Mouse (Mus musculus): ENCODE measurements around the gene Cenpm. TPM values are rescaled to one million over a fixed set of nuclear protein-coding genes. Genes with fewer than 3 reads are reported as not detected.

Gene Cenpm
- total RNA-seq (2021) = 1 to 10 TPM; 6.6 to 7.8 TPM

DNA sequence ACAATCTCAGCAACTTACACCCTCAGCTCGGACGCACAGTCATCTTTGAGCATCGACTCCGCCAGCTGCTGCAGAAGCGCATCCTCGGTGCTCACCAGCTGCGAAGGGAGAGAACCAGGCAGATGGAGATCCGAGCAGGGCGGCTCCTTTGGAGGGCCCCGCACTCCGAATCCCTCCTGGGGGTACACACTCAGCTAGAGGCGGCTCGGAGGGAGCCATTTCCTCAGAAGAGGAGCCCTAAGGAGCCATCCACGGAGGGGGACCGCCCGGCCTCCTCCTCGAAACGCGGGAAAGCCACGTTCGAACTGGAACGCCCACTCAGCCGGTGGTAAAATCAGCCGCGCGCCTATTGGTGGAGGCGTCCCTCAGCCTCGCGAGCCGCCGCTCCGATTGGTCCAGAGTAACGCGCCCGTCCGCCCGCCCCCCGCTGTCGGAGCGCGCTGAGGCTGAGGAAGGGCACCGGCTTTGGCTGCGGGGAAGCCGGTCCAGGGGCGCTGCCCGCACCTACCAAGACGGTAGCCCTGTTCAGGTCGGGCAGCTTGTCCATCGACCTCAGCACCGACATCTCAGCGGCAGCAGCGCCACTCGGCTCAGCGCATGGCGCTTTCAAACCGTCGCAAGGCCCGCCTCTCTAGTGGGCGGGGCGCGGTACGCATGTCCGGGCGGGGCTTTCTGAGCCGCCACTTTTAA lies at the start of gene Cenpm:
TSS of gene Cenpm (minus strand) at position 634 of the 690 bp plus-strand sequence.
- intact Hi-C loops (cut with DNase I) = no loop called here
- DNase-seq = peak; percentile 96

- intact Hi-C loops (cut with DNase I) = no loop called here
- peak in 1 of 2 experiments; percentile 37 for DNase-seq
These were observed 49.5 kb upstream of the Cenpm start for GRCm38 (mm10) chr15:82294059-82294458.

DNA sequence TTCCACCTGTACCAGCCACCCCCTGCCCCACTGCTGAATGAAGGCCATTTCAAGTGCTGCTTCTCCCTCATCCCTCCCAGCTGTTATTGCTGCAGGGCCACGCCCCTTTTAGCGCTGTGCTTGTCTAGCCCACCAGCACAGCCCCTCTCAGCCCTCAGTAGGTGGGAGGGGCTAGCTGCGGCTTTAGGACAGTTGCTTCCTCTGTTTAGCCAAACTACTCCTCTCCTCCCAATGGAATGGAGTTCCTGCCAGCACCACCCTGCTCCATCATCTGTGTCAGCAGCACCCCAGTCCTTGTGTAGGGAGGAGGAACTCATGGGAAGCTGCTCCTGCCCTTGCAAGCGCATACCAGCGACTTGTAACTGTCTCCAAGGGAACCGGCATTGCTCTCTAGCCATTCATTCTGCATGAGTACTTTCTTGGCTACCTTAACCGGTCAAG lies 48.7 kb upstream of the Cenpm start:
- intact Hi-C loops (cut with DNase I) = no loop called here
- no peak for DNase-seq

- DNase-seq = no peak
- intact Hi-C loops (cut with DNase I) = no loop called here
These were observed 48.3 kb upstream of the Cenpm start for GRCm38 (mm10) chr15:82292851-82293250.

GRCm38 (mm10) chr15:82290252-82290651 lies 45.7 kb upstream of the Cenpm start:
- intact Hi-C loops (cut with DNase I) = no loop called here
- no peak for DNase-seq

- DNase-seq = no peak
- intact Hi-C loops (cut with DNase I) = no loop called here
These were observed 41.6 kb upstream of the Cenpm start for GRCm38 (mm10) chr15:82286157-82286556.

- peak; percentile 38 to 41 for DNase-seq
- intact Hi-C loops (cut with DNase I) = no loop called here
These were observed 36.1 kb upstream of the Cenpm start for GRCm38 (mm10) chr15:82280638-82281037.

- no peak for DNase-seq
- intact Hi-C loops (cut with DNase I) = no loop called here
These were observed 33.0 kb upstream of the Cenpm start for GRCm38 (mm10) chr15:82277591-82277990.

GRCm38 (mm10) chr15:82274927-82275901 lies 30.7 kb upstream of the Cenpm start:
- no peak for DNase-seq
- intact Hi-C loops (cut with DNase I) = loop anchor here (5.0 kb wide), 1 partner anchor 77 kb away; the partner anchor contains the start of gene Ndufa6

DNA sequence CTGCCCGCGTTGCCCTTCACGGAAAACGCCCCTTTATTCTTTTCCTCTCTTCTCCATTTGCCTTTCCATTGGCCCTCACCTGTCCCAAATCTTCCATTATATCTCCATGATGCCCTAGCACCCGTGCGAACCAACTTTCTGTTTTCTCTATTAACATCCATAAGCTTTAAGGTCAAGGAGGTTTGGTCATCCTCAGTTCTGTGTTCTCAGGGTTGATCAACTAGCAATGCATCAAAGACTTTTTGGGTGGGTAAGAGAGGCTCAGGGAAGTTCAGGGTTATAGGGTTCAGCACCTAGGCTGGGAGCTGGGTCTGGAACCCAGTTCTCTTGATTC lies 30.0 kb upstream of the Cenpm start, which contains the start of gene Sept3:
TSS of gene Sept3 (plus strand) at position 301 of the 334 bp plus-strand sequence.
- no peak for DNase-seq
- intact Hi-C loops (cut with DNase I) = loop anchor here (5.0 kb wide), 1 partner anchor 78 kb away; the partner anchor contains the start of gene Ndufa6

- intact Hi-C loops (cut with DNase I) = loop anchor here (5.0 kb wide), 1 partner anchor 80 kb away; the partner anchor contains the start of gene Ndufa6
- no peak for DNase-seq
These were observed 27.7 kb upstream of the Cenpm start for GRCm38 (mm10) chr15:82272295-82272694.

DNA sequence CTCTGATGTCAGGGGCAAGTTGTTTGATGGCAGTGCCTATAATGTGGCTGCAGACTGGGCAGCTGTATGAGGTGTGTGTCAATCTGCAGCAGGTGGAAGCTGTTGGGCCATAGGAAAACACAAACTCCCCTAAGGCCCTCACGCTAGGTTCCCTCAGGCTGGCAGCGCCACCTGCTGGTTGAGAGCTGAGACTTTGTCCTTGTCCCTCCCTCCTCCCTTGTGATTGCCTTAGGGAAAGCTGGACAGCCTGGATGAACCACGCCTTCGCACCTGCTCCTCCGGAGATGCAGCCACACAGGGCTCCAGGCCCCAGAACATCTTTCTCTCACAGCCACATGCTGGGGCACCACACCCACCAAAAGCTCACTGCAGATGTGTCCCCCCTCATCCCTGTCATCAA lies 26.7 kb upstream of the Cenpm start:
- peak; percentile 59 to 81 for DNase-seq
- intact Hi-C loops (cut with DNase I) = loop anchor here (5.0 kb wide), 1 partner anchor 81 kb away; the partner anchor contains the start of gene Ndufa6

DNA sequence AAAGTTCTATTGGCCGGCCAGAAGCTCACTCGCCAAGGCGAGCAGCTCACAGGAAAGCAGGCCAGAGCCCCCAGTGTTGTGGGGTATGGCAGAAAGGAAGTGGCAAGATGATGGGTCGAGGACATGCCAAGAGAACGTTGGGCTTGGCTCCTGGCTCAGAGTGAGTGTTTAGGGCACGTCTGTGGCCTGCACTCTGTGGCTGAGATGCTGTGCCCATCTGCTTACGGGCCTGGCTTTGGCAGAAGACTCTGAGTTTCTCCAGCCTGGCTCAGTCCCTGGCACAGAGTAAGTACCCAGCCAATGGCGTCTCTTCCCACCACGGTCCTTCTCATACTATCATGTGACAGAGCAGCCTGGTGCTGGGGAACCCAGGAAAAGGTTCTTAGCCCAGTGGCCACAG lies 24.2 kb upstream of the Cenpm start:
- intact Hi-C loops (cut with DNase I) = loop anchor here (5.0 kb wide), 1 partner anchor 69 kb away; the partner anchor contains the start of genes Naga, Pheta2 and Smdt1
- DNase-seq = no peak

- no peak for DNase-seq
These were observed 23.6 kb upstream of the Cenpm start for GRCm38 (mm10) chr15:82268185-82268584.

DNA sequence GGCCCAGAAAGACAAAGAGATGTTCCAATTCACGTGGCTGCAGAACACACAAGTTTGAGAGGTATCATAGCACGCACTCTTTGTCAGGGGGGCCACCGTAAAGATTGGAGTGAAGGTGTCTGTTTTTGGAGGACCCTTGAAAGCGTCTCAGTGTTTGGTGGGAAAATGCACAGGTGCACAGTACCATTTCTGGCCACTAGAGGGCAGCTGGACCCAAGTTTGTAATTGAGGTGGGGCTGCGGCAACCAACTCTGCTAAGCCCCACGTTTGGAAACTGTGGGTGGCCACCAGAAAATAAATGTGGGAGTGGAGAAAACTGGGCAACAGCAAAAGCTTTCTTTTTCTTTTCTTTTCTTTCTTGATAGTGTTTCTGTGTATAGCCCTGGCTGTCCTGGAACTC lies 21.8 kb upstream of the Cenpm start:
- DNase-seq = peak; percentile 66 to 80
- intact Hi-C loops (cut with DNase I) = loop anchor here (1.0 to 5.0 kb wide), 2 partner anchors 71 to 151 kb away; partner anchors contain the start of genes Naga, Pheta2 and Smdt1

More at GRCm38 (mm10) chr15:82268185-82268584, 23.6 kb upstream of the Cenpm start:
- intact Hi-C loops (cut with DNase I) = loop anchor here (5.0 kb wide), 1 partner anchor 69 kb away; the partner anchor contains the start of genes Naga, Pheta2 and Smdt1

- DNase-seq = peak; percentile 46 to 74
These were observed 15.0 kb upstream of the Cenpm start for GRCm38 (mm10) chr15:82259510-82259909.

GRCm38 (mm10) chr15:82255944-82256383 lies 11.4 kb upstream of the Cenpm start:
- DNase-seq = no peak
- intact Hi-C loops (cut with DNase I) = no loop called here

More at GRCm38 (mm10) chr15:82259510-82259909, 15.0 kb upstream of the Cenpm start:
- intact Hi-C loops (cut with DNase I) = no loop called here

- intact Hi-C loops (cut with DNase I) = no loop called here
These were observed 10.7 kb upstream of the Cenpm start for GRCm38 (mm10) chr15:82255248-82255647.

GRCm38 (mm10) chr15:82252097-82252496 lies 7.5 kb upstream of the Cenpm start, which contains the start of gene 1500009C09Rik:
1500009C09Rik (plus strand) TSS chr15:82252397.
- intact Hi-C loops (cut with DNase I) = no loop called here
- DNase-seq = no peak

More at GRCm38 (mm10) chr15:82255248-82255647, 10.7 kb upstream of the Cenpm start:
- no peak for DNase-seq

GRCm38 (mm10) chr15:82251579-82251978 lies 7.0 kb upstream of the Cenpm start:
- DNase-seq = no peak
- intact Hi-C loops (cut with DNase I) = no loop called here
